Mouse (Mus musculus) spleen, postnatal 4 days (tissue): Measurements from ENCODE around the gene Gm47283.
"Not testable (repeated sequence)": the region's sequence is repeated elsewhere in the genome, so short reads cannot be mapped to it uniquely, and the experiment has no call there.

Source experiments
- DNase-seq, 2 experiments: peaks; one replicate each; pipeline ENCODE4 v3.0.0; 2022; ENCODE audit warnings: low spot score in 2 of 2

Gene Gm47283

GRCm38 (mm10) chrY:90784438-90784837 lies at the start of gene Gm47283:
Gm47283 (plus strand) TSS chrY:90784738.
- not testable (repeated sequence) for DNase-seq

GRCm38 (mm10) chrY:90735181-90735895 lies 49.2 kb upstream of the Gm47283 start:
- not testable (repeated sequence) for DNase-seq

- DNase-seq = not testable (repeated sequence)
Measured at GRCm38 (mm10) chrY:90736217-90737000, 48.1 kb upstream of the Gm47283 start.

- no peak for DNase-seq
Measured at GRCm38 (mm10) chrY:90737606-90738430, 46.7 kb upstream of the Gm47283 start.

- DNase-seq = peak; percentile 27 to 54
Measured at GRCm38 (mm10) chrY:90738431-90738680, 46.2 kb upstream of the Gm47283 start.

GRCm38 (mm10) chrY:90738841-90739530 lies 45.6 kb upstream of the Gm47283 start:
- peak; percentile 71 to 85 for DNase-seq

GRCm38 (mm10) chrY:90739531-90740012 lies 45.0 kb upstream of the Gm47283 start:
- DNase-seq = peak; percentile 72 to 82

- peak; percentile 76 to 82 for DNase-seq
Measured at GRCm38 (mm10) chrY:90740013-90740561, 44.5 kb upstream of the Gm47283 start.

GRCm38 (mm10) chrY:90741006-90741405 lies 43.5 kb upstream of the Gm47283 start:
- DNase-seq = peak; percentile 36 to 66

GRCm38 (mm10) chrY:90741452-90742260 lies 42.9 kb upstream of the Gm47283 start:
- DNase-seq = peak; percentile 47 to 79

- DNase-seq = peak; percentile 20 to 58
Measured at GRCm38 (mm10) chrY:90742261-90743052, 42.1 kb upstream of the Gm47283 start.

GRCm38 (mm10) chrY:90743053-90743810 lies 41.3 kb upstream of the Gm47283 start:
- peak; percentile 40 to 65 for DNase-seq

GRCm38 (mm10) chrY:90743811-90744220 lies 40.7 kb upstream of the Gm47283 start:
- DNase-seq = no peak

- DNase-seq = peak; percentile 89 to 97
Measured at GRCm38 (mm10) chrY:90744381-90744981, 40.1 kb upstream of the Gm47283 start.

GRCm38 (mm10) chrY:90745256-90745655 lies 39.3 kb upstream of the Gm47283 start:
- not testable (repeated sequence) for DNase-seq

GRCm38 (mm10) chrY:90754721-90755120 lies 29.8 kb upstream of the Gm47283 start, which contains the start of gene Gm21860:
Gm21860 (minus strand) TSS chrY:90754821.
- not testable (repeated sequence) for DNase-seq

- not testable (repeated sequence) for DNase-seq
Measured at GRCm38 (mm10) chrY:90839077-90839476, 54.5 kb downstream of the Gm47283 start, which contains the start of gene Gm21748. Gm21748 (minus strand) TSS chrY:90839177.
